Mouse (Mus musculus) olfactory bulb, adult 2 months (tissue): Measurements from ENCODE around the gene Junb.

Source experiments
- CTCF ChIP-seq: fragments of 200-500 bp; IDR thresholded peaks from 2 replicates; pipeline ENCODE4 v1.5.1; 2012; ENCODE audit warnings: low read depth, mild to moderate bottlenecking, low read length, moderate library complexity; ENCODE audit not compliant: insufficient read depth
- POLR2A ChIP-seq: fragments of 200-500 bp; IDR thresholded peaks from 2 replicates; pipeline ENCODE4 v1.6.1; 2012; ENCODE audit warnings: mild to moderate bottlenecking, low read depth, low read length, moderate library complexity; ENCODE audit not compliant: insufficient read depth

GRCm38 (mm10) chr8:84989311-84989731 is 10.8 kb upstream of the Junb start:
- TF ChIP-seq POLR2A (no peak), CTCF (no peak)
